Mouse (Mus musculus) liver, embryonic 16.5 days (tissue): ENCODE measurements at regions not wholly inside any gene's neighbourhood (a gene's known extent, or its start where the extent isn't known, plus 50 kb on each side); places are given as distances from the start of the nearest gene placed in this dataset.

Experiments
- ATAC-seq: fragments of 200-750 bp; cut with Nextera tagmentation; 2 replicates; pipeline ENCODE4 v1.8.0; 2017; ENCODE audit warnings: low read depth, mild to moderate bottlenecking, moderate number of reproducible peaks, moderate library complexity
- H3K27ac ChIP-seq: fragments of 300-500 bp; sonication (generic); 2 replicates; pipeline ENCODE4 v1.5.1; 2014; ENCODE audit warnings: mild to moderate bottlenecking, low read length
- H3K27me3 ChIP-seq: fragments of 300-500 bp; sonication (generic); 2 replicates; pipeline ENCODE4 v1.6.1; 2014; ENCODE audit warnings: low read depth, low read length, mixed read lengths; ENCODE audit not compliant: control insufficient read depth, insufficient read depth
- H3K36me3 ChIP-seq: fragments of 300-500 bp; sonication (generic); 2 replicates; pipeline ENCODE4 v1.6.1; 2014; ENCODE audit warnings: mild to moderate bottlenecking; ENCODE audit not compliant: control insufficient read depth, insufficient read depth
- H3K4me1 ChIP-seq: fragments of 300-500 bp; sonication (generic); 2 replicates; pipeline ENCODE4 v1.6.1; 2014; ENCODE audit warnings: low read depth, low read length, mixed read lengths; ENCODE audit not compliant: control insufficient read depth
- H3K4me2 ChIP-seq: fragments of 300-500 bp; sonication (generic); 2 replicates; pipeline ENCODE4 v1.6.1; 2014; ENCODE audit warnings: low read depth, low read length, mixed read lengths
- H3K4me3 ChIP-seq: fragments of 300-500 bp; sonication (generic); 2 replicates; pipeline ENCODE4 v1.5.1; 2014; ENCODE audit warnings: low read depth, mild to moderate bottlenecking, low read length
- H3K9ac ChIP-seq: fragments of 300-500 bp; sonication (generic); 2 replicates; pipeline ENCODE4 v1.6.1; 2014; ENCODE audit warnings: low read depth, low read length
- H3K9me3 ChIP-seq: fragments of 300-500 bp; sonication (generic); replicated peaks from 2 replicates; pipeline ENCODE4 v1.6.1; 2016; ENCODE audit warnings: low read length; ENCODE audit not compliant: control insufficient read depth
- WGBS: fragments of 180-500 bp; shearing (Covaris S2); extraction: QIAGEN DNeasy Blood & Tissue Kit; methylation state at CpG from one replicate; pipeline ENCODE4 v1.1.7; 2014; ENCODE audit not compliant: insufficient replicate concordance; 5-methylcytosine and 5-hydroxymethylcytosine counted together

DNA sequence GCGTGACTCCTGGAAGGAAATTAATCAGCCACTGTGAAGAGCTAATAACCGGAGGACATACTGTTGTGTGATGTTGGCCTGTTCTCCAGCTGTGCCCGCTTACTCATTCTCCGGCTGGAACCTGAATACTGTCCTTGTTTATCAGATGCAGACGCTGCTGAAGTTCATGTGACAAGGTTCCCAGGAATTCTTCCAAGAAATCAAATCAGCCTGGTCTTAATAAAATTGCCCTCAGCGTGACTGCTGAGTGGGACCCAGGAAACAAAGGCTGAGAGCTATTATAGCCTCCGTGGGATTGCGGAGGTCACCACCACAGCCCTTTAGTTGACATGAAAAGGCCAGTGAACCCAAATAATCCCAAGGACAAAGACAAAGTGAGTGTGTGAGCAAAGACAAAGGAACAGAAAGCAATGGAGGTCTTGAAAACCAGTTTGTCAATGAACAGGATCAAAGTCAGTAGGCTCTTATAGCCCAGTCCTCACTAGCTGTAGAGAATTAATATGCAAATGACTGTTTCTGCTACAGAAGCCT, 460.9 kb upstream of the Intu start:
- no peak overlapping the region for H3K4me3 ChIP-seq
- no peak for ATAC-seq
- WGBS: 59% methylated on average over 8 of the region's 8 CpGs

DNA sequence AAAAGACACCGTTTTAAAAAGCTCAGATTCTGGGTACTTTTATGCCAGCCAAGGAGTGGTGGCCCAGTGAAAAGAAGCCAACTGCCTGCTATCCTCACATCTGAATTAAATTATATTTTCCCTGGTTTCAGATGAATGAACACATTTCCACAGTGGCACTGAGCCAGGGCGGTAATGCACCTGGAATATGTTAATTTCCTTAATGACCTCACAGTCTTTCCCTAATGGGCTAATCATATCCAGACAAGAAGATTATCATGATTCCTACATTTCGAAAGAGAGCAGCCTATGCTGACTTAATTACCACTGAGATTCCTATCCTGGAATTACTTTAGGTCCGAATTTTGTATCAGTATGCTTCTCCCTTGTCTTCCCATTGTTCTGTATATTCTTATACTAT, 454.3 kb upstream of the Intu start:
- no peak overlapping the region for H3K27ac ChIP-seq
- H3K27me3 ChIP-seq: no peaks in the 10 kb centered on the region
- no peaks in the 10 kb centered on the region for H3K36me3 ChIP-seq
- H3K4me1 ChIP-seq: no peaks in the 10 kb centered on the region
- H3K4me2 ChIP-seq: no peak overlapping the region
- no peak overlapping the region for H3K4me3 ChIP-seq
- 53% methylated on average over 4 of the region's 4 CpGs for WGBS
- no peaks in the 10 kb centered on the region for H3K9me3 ChIP-seq
- no peak overlapping the region for H3K9ac ChIP-seq
- no peak for ATAC-seq

More for the DNA sequence above, 460.9 kb upstream of the Intu start:
- Histone ChIP-seq H3K9me3 (no peaks in the 10 kb centered on the region), H3K36me3 (no peaks in the 10 kb centered on the region), H3K27ac (no peak overlapping the region), H3K4me1 (no peaks in the 10 kb centered on the region), H3K27me3 (no peaks in the 10 kb centered on the region), H3K4me2 (no peak overlapping the region), H3K9ac (no peak overlapping the region)

DNA sequence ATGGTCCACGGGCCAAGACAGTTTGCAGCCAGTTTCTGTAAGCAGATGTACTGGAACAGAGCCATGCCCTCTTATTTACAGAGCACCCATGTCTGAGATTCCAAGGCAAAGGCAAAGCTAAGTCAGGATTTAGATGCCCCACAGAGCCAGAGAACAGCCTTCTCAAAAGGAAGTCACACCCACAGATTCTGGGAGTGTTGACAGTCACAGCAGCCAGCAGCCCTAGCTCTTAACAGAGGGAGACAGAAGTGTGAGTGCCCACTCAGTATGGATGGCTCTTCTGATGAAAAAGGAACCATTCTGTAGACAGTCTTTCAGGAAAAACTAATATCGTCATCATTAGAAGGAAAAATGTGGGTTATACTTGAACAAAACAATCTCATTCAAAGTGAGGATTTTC, 446.0 kb upstream of the Intu start:
- no peak overlapping the region for H3K4me2 ChIP-seq
- H3K36me3 ChIP-seq: no peaks in the 10 kb centered on the region
- no peaks in the 10 kb centered on the region for H3K27me3 ChIP-seq
- WGBS: 49% methylated on average over 2 of the region's 2 CpGs
- no peak overlapping the region for H3K9ac ChIP-seq
- H3K27ac ChIP-seq: no peak overlapping the region
- no peaks in the 10 kb centered on the region for H3K9me3 ChIP-seq
- H3K4me1 ChIP-seq: no peaks in the 10 kb centered on the region
- no peak overlapping the region for H3K4me3 ChIP-seq
- ATAC-seq: no peak

DNA sequence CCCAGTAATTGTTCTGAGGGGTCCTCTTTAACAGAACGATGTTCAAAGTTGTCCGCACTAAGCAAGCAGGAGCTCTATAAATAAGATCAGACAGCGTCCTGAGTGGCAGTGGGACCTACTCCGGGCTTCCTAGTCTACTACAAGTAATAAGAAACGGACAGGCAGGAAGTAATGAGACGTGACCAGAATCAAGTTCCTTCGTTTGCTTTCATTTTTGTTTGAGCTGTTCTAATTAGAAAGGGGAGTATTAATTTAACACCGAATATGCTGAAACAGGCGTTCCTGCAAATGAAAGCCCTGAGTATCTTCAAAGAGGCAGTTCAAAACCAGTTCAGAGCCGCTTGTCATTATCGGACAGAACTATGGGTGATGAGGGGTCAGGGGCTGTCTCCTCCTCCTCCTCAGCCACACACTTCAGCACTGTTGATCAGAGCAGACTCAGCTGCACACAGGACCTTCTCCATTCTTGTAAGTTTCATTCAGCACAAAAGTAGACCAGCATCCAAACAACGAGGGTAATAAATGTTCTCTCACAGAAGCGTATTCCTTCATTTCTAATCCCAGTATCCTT, 439.2 kb upstream of the Intu start:
- H3K27ac ChIP-seq: no peak overlapping the region
- H3K27me3 ChIP-seq: no peaks in the 10 kb centered on the region
- WGBS: 71% methylated on average over 13 of the region's 13 CpGs
- ATAC-seq: no peak
- H3K9me3 ChIP-seq: no peaks in the 10 kb centered on the region
- H3K4me1 ChIP-seq: no peaks in the 10 kb centered on the region
- H3K9ac ChIP-seq: no peak overlapping the region
- H3K36me3 ChIP-seq: no peaks in the 10 kb centered on the region
- no peak overlapping the region for H3K4me2 ChIP-seq
- no peak overlapping the region for H3K4me3 ChIP-seq

DNA sequence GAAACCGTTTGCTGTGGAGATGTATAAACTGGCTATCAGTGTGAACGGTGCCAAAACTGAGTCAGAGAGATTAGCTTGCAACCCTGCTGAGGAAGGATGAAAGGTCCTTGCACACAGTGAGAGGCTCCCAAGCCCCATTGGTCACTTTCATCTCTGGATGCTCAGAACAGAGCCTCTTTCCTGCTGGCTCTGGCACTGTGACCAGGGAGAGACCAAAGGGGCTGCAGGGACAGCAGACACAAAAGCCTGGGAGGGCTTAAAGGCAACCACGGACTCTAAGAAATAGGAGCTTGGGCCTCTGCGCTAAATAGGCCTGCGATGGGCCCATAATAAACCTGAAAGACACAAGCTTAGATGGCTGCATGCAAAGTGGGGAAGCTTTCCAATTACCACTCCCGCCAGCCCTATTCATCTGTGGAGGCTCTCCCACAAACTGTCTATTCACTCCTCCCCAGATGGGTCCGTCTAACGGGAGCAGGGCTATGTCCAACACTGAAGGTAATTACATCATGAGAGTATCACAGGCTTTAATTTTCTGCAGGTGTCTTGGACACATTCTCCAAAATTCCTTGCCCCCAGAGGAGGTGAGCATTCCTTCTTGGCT, 438.2 kb upstream of the Intu start:
- WGBS: 70% methylated on average over 8 of the region's 8 CpGs
- ATAC-seq: no peak
- H3K27me3 ChIP-seq: no peaks in the 10 kb centered on the region
- H3K27ac ChIP-seq: no peak overlapping the region
- H3K36me3 ChIP-seq: no peaks in the 10 kb centered on the region
- H3K4me2 ChIP-seq: no peak overlapping the region
- no peaks in the 10 kb centered on the region for H3K4me1 ChIP-seq
- H3K9ac ChIP-seq: no peak overlapping the region
- no peak overlapping the region for H3K4me3 ChIP-seq
- no peaks in the 10 kb centered on the region for H3K9me3 ChIP-seq

DNA sequence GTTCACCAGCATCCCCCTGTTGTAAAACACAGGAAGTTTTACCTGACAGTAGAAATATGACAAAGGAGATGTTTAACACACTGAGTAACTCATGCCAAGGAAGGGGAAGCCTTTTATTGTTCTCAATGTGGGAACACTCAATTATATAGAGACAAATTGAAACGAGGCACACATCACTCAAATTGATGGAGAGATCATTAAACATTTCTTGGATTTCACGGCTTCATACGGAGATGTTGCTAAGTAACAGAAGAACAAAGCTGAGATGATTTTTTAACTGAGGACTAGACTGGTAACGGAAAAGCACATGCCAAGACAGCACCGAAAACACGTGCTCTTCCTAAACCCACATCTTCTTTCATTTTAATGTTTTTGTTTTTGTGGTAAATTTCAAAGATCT, 437.0 kb upstream of the Intu start:
- H3K27ac ChIP-seq: no peak overlapping the region
- no peaks in the 10 kb centered on the region for H3K9me3 ChIP-seq
- H3K4me1 ChIP-seq: no peaks in the 10 kb centered on the region
- 66% methylated on average over 6 of the region's 6 CpGs for WGBS
- no peaks in the 10 kb centered on the region for H3K36me3 ChIP-seq
- no peak overlapping the region for H3K4me2 ChIP-seq
- no peaks in the 10 kb centered on the region for H3K27me3 ChIP-seq
- H3K4me3 ChIP-seq: no peak overlapping the region
- ATAC-seq: no peak
- no peak overlapping the region for H3K9ac ChIP-seq

DNA sequence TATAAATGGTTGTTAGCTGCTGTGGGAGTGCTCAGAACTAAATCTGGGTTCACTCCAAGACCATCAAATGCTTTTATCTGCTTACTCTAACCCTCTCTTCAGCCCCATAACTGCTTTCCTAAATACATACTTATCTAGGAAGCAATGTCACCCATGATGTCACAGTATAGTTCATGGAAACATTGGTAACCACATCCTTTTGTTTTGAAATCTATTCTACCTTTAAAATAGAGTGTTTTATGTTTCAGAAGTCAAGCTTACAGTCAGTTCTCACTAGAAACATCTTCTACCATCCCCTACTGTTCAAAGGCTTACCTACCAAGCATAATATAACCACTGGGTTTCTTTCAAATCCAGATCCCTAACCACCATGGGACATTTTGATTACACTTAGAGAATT, 436.4 kb upstream of the Intu start:
- H3K9me3 ChIP-seq: no peaks in the 10 kb centered on the region
- no peak overlapping the region for H3K4me3 ChIP-seq
- no peak overlapping the region for H3K4me2 ChIP-seq
- H3K4me1 ChIP-seq: no peaks in the 10 kb centered on the region
- H3K27ac ChIP-seq: no peak overlapping the region
- H3K36me3 ChIP-seq: no peaks in the 10 kb centered on the region
- ATAC-seq: no peak
- no peaks in the 10 kb centered on the region for H3K27me3 ChIP-seq
- H3K9ac ChIP-seq: no peak overlapping the region

DNA sequence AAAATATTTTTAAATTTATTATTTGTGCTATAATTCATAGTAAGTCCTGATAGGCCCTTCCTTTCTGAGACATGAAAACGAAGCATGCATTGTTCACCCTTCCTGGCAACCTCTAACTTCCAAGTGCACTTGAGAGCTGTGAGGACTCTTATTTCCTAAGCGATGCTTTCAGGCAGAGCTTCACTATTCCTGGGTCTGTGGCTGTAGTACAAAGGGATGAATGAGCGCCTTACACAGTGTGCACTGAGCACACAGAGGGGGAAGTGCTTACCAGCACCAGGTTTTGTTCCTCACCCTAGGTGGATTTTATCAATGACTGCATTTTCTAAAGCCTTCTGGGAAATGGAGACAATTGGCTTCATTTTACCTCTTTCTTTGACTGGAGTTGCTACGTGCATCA, 428.4 kb upstream of the Intu start:
- no peak overlapping the region for H3K27ac ChIP-seq
- no peaks in the 10 kb centered on the region for H3K36me3 ChIP-seq
- WGBS: 57% methylated on average over 4 of the region's 4 CpGs
- ATAC-seq: no peak
- H3K9ac ChIP-seq: no peak overlapping the region
- H3K4me3 ChIP-seq: no peak overlapping the region
- H3K4me1 ChIP-seq: no peaks in the 10 kb centered on the region
- H3K4me2 ChIP-seq: no peak overlapping the region
- H3K27me3 ChIP-seq: no peaks in the 10 kb centered on the region
- no peaks in the 10 kb centered on the region for H3K9me3 ChIP-seq

DNA sequence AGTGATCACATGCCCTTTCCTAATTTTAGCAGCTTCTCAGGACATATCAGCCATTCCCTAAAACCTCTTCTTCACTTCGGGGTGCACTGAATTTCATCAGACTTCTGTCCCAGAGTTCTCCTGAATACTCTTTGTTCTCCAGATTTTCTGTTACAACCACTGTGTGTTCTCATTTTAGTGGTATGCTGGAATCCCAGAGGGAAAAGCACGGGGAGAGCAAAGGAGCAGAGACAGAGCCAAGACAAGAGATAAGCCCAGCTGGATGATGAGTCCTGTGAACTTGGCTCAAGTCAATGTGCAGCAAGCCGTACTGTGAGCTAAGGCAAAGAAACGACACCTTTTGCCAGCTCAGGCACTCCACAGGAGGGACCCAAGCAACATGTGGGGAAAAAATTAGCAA, 416.3 kb upstream of the Intu start:
- no peak overlapping the region for H3K9ac ChIP-seq
- H3K4me3 ChIP-seq: no peak overlapping the region
- 50% methylated on average over 4 of the region's 4 CpGs for WGBS
- no peaks in the 10 kb centered on the region for H3K4me1 ChIP-seq
- ATAC-seq: no peak
- H3K27me3 ChIP-seq: no peaks in the 10 kb centered on the region
- no peaks in the 10 kb centered on the region for H3K36me3 ChIP-seq
- no peak overlapping the region for H3K27ac ChIP-seq
- H3K9me3 ChIP-seq: no peaks in the 10 kb centered on the region
- H3K4me2 ChIP-seq: no peak overlapping the region
